Mouse (Mus musculus) WW6 (cell line): Measurements from ENCODE around the gene Fgfr2.
"Not testable (repeated sequence)": the region's sequence is repeated elsewhere in the genome, so short reads cannot be mapped to it uniquely, and the experiment has no call there.

Experiments
- DNase-seq: peaks from one replicate; pipeline ENCODE4 v3.0.0-alpha.2; 2013; ENCODE audit warnings: low read depth, low spot score

The Fgfr2 gene

GRCm38 (mm10) chr7:133120221-133120751 is 2.9 kb downstream of the Fgfr2 start:
- no peak for DNase-seq

GRCm38 (mm10) chr7:133117815-133118214 is 5.3 kb downstream of the Fgfr2 start:
- DNase-seq = no peak

GRCm38 (mm10) chr7:133116542-133116941 is 6.6 kb downstream of the Fgfr2 start:
- DNase-seq = no peak

GRCm38 (mm10) chr7:133115886-133116285 is 7.3 kb downstream of the Fgfr2 start:
- no peak for DNase-seq

GRCm38 (mm10) chr7:133114847-133115470 is 8.2 kb downstream of the Fgfr2 start:
- DNase-seq = peak; percentile 91

DNA sequence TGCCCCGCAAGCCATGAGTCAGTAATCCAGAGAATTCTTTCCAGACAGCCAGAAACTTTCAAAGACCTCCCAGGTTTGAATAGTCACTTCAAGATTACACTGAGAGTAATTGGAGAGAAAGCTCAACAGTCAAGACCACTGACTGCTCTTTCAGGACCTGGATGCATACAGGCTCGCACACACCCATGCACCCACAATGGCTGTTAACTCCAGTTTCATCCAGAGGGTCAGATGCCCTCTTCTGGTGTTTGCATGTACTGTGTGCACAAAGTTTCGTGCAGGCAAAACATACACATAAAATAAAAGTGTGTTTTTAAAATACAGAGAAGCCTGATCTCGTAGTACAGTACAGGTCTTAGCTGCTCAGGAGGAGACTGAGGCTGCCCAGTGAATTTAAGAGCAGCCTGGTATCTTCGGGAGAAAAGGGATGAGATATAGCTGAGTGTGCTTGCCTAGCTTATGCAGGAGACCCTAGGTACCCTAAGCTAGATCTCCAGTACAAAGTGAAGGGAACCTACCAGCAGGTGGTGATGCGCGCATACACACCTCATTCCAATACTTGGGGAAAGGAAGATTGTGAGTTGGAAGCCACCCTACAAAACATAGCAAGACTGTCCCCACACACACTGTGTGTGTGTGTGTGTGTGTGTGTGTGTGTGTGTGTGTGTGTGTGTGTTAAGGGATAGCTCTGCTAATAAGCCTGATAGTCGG is 9.8 kb downstream of the Fgfr2 start:
- no peak for DNase-seq

DNA sequence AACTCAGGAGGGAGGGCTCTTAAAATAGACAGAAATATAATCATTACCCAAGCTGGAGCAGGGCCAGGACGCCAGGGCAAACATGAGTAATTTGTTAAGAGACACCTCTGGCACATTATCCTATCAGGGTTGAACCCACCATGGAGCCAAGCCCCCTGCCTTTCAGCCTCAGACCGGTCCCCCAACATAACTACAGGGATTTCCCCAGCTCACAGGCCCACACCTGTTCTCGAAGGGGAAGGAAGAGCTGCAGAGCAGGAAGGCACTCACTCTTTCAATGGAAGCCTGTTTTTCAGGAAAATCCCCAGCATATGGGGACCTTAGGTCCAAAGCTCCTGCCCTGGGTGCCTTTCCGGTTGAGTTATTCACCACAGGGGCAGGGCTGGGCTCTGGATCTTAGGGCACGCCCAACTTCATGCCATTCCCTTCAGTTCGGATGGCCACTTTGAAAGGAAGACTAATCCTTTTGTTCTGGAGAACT is 10.8 kb downstream of the Fgfr2 start:
- DNase-seq = no peak

DNA sequence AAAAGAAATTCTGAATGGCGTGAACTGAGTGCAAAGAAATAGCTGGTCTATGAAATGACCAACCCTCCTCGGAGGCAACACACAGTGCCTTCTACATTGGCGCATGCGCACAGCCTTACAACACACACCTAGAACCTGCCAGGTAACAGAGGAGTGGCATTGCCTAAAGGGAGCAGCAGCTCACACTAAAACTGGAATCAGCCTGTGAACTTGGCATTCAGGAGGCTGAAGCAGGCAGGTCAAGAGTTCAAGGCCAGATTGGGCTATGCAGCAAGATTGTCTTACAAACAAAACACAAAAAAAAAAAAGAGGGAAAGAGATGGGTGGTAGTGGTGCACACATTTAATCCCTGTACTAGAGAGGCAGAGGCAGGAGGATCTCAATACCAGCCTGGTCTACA is 13.7 kb downstream of the Fgfr2 start:
- no peak for DNase-seq

DNA sequence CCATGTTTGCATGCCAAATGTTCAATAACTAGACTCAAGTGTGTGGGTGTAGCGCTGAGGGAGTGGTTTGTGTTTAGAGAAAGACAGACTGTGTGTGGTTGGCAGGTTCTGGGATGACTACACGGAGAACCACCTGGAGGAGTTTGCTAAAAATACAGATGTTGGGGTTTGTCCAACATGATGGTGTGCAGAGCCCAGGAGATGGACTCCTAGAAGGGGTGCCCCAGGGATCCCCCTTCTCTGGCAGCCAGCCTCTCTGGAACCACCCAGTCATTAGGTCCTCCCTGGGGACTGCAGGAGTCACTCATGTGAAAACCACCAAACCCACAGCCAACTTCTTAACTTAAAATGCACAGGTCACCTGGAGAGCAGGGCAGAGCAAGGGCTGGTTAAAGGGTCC is 14.5 kb downstream of the Fgfr2 start:
- no peak for DNase-seq

GRCm38 (mm10) chr7:133102578-133102977 is 20.6 kb downstream of the Fgfr2 start:
- no peak for DNase-seq

DNA sequence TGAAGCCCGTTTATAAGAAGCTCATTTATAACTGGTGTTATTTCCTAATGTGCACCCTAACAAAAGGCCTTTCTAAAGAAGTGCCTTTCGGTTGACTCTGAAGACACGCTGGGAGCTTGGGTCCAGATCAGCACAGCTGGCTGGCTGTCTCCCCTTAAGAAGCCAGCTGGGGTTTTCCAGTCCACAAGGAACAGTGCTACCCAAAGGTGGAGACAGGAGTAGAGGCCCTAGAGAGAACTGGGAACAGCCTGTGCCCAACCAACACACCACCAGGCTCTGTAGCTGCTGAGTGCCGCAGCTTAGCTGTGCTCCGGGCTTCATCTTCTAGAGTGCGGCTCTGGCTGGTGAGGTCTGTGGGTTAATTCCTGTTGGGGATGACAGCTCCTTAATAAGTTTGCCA is 22.1 kb downstream of the Fgfr2 start:
- DNase-seq = no peak

DNA sequence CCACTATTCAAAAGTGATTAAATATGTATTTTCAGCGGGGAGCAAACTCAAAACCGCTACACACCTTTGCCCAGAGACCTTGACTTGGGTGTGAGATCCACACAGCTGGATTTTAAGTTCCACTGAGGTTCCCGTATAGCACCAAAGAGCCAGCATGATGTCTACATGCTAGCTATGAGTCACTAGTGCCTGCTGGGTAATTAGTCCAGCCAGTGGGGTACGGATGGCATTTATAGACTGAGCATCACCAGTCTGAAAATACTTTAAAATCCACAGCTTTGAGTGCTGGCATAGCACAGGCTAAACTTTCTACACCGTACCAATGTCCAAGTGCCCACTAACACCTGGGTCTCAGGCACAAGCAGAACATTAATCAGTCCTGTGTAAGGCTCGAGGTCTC is 23.0 kb downstream of the Fgfr2 start:
- DNase-seq = no peak

DNA sequence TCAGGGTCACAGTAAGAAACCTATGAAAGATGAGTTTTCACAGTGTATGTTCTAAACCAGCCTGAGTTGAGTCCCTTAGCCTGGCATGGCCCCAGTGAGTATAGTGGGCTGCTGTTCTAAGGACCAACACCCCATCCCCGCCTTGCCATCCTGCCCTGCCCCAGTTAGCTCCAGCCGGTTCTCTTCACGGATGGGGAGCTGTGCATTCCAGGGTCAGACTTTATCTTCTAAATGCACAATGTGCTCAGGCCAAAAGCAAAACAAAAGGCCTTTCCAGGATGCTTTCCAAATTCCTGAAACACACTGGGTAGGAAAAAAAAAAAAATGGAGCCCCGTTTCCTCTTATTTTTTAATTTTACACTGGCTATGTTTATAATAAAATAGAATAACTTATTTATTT is 23.9 kb downstream of the Fgfr2 start:
- DNase-seq = no peak

DNA sequence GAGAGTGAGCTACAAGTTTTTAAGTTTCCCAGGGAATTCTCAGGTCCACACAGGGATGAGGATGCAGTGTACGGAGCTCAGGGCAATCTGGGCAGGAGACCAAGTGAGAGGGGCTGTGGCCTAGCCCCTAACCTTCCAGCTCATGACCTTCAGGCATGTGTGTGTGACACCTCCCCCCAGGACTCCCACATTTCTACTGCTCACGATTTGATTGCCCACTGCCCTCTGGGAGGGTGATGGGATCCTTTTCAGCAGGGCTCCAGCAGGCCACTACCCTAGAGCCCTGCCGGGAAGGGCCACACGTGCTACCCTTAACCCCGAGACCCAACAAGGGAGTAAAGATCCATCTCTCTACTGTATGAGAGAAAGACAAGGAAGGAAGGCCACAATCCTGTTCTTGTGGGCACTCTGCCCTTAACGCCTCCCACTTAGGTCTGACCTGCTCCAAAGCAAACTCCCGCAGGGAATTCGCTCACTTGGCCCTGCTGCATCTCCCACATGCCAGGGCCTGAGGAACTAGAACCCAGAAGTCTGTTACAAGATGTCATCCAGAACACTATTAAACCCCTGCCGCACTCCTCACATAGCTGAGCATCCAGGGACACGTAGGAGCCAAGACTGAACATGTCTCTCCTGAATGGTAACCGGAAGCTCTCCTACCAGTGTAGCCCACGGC is 24.9 kb downstream of the Fgfr2 start:
- DNase-seq = no peak

- not testable (repeated sequence) for DNase-seq
Observed at GRCm38 (mm10) chr7:133095610-133096009, 27.5 kb downstream of the Fgfr2 start.

DNA sequence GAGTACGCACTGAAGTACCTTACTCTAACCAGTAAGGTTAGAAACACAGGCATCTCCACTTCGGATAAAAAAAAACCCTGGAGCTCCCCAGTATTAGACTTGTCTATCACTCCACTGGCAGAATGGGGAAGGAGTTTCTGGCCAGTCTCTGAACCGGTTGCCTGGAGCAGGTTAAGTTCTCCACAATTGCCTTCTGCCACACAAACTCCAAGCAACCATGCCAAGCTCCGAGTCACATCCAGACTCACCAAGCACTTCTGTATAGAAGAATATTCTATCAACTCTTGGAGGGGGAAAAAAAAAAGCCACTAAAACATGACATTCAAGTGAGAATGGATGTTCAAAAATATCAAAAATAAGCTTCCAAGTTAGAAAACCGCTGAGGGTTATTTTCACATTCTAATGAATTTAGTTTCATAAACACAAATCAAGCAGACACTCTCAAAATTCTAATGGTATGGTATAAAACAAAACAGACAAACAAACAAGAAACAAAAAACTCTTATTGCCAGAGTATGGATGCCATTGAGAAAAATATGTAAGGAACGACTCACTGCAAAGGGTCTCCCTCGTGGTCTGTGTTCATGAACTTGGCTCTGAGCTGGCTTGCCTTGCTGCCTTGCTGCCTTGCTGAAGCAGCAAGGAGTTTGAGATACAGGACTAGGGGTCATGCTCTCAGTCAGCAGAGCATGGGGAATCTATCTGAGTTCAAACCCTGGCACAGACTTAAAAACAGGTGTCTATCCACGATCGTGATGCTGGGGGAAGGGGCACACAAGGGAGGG is 28.2 kb downstream of the Fgfr2 start:
- no peak for DNase-seq

GRCm38 (mm10) chr7:133094161-133094560 is 29.0 kb downstream of the Fgfr2 start:
- no peak for DNase-seq

GRCm38 (mm10) chr7:133093731-133094130 is 29.4 kb downstream of the Fgfr2 start:
- no peak for DNase-seq

- no peak for DNase-seq
Observed at GRCm38 (mm10) chr7:133090641-133091040, 32.5 kb downstream of the Fgfr2 start.

- DNase-seq = no peak
Observed at GRCm38 (mm10) chr7:133089621-133090260, 33.4 kb downstream of the Fgfr2 start.

- no peak for DNase-seq
Observed at GRCm38 (mm10) chr7:133088830-133089261, 34.3 kb downstream of the Fgfr2 start.
